Mouse (Mus musculus) G1E-ER4 (cell line): Measurements from ENCODE around the gene Cenpo. TPM values are rescaled to one million over a fixed set of nuclear protein-coding genes. Genes with fewer than 3 reads are reported as not detected.

Experiments
- GATA1 ChIP-seq: IDR thresholded peaks from one replicate; pipeline ENCODE4 v1.8.0; 2012; ENCODE audit warnings: low read length, inconsistent platforms
- polyA plus RNA-seq: library from polyadenylated mRNA; stranded (reverse); fragments of >175 nt; gene quantifications from 2 replicates; pipeline ENCODE4 v1.2.3, GENCODE M21; 2012

The Cenpo gene
- polyA plus RNA-seq, 1 experiment: 3.6 TPM

- no peak for TF ChIP-seq GATA1
Observed at GRCm38 (mm10) chr12:4206106-4206505, 28.0 kb downstream of the Cenpo start.

- no peak for TF ChIP-seq GATA1
Observed at GRCm38 (mm10) chr12:4202206-4202605, 31.9 kb downstream of the Cenpo start.

- no peak for TF ChIP-seq GATA1
Observed at GRCm38 (mm10) chr12:4201454-4202200, 32.5 kb downstream of the Cenpo start.

- no peak for TF ChIP-seq GATA1
Observed at GRCm38 (mm10) chr12:4199271-4199670, 34.8 kb downstream of the Cenpo start.

- no peak for TF ChIP-seq GATA1
Observed at GRCm38 (mm10) chr12:4198702-4199101, 35.4 kb downstream of the Cenpo start.

GRCm38 (mm10) chr12:4194643-4195042 lies 39.5 kb downstream of the Cenpo start:
- TF ChIP-seq GATA1: no peak

- TF ChIP-seq GATA1: no peak
Observed at GRCm38 (mm10) chr12:4193025-4193740, 40.9 kb downstream of the Cenpo start.

- no peak for TF ChIP-seq GATA1
Observed at GRCm38 (mm10) chr12:4192514-4192913, 41.6 kb downstream of the Cenpo start.

GRCm38 (mm10) chr12:4189060-4189447 lies 45.0 kb downstream of the Cenpo start:
- no peak for TF ChIP-seq GATA1

GRCm38 (mm10) chr12:4188171-4189059 lies 45.7 kb downstream of the Cenpo start:
- no peak for TF ChIP-seq GATA1

- no peak for TF ChIP-seq GATA1
Observed at GRCm38 (mm10) chr12:4184648-4185047, 49.4 kb downstream of the Cenpo start.

- TF ChIP-seq GATA1: no peak
Observed at GRCm38 (mm10) chr12:4180507-4180906, 53.6 kb downstream of the Cenpo start.

- TF ChIP-seq GATA1: no peak
Observed at GRCm38 (mm10) chr12:4179671-4180233, 54.3 kb downstream of the Cenpo start.

GRCm38 (mm10) chr12:4178839-4179238 lies 55.3 kb downstream of the Cenpo start:
- TF ChIP-seq GATA1: no peak

GRCm38 (mm10) chr12:4173108-4173790 lies 60.8 kb downstream of the Cenpo start:
- no peak for TF ChIP-seq GATA1
